Mouse (Mus musculus) mouse trophoblast stem cell (cell line): Measurements from ENCODE around the gene Erlec1.

ENCODE experiments used
- in situ Hi-C, 2 experiments: fragments of 300-500 bp; cut with MseI, MboI; formaldehyde crosslinking; loops; 2 replicates in 1 of 2; 3 replicates in 1 of 2; pipeline ENCODE4 v1.15.1; 2025

The Erlec1 gene

DNA sequence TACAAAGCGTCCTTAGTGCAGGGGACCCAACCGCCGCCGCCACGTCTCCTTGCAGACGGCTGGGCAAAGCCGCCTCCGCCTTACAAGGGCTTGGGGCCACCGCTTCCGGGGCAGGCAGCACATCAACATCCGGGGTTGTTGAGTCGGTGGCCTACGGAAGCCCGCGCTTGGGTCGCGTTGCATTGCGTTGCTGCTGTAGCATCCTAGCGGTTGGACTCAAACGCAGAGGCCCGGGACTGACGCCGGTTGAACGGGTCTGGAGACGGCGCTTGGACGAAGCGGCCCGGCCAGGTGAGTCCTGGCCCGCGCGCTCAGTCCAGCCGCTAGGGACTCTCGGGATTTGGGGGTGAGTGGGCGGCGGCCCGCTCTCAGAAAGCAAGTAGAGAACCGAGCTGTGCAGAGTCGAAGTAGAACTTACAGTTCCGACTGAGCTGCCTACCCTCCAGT lies at the start of gene Erlec1:
Gene Erlec1 (minus strand): TSS at position 57 of the 447 bp plus-strand sequence.
- in situ Hi-C loops, result no loop called here

DNA sequence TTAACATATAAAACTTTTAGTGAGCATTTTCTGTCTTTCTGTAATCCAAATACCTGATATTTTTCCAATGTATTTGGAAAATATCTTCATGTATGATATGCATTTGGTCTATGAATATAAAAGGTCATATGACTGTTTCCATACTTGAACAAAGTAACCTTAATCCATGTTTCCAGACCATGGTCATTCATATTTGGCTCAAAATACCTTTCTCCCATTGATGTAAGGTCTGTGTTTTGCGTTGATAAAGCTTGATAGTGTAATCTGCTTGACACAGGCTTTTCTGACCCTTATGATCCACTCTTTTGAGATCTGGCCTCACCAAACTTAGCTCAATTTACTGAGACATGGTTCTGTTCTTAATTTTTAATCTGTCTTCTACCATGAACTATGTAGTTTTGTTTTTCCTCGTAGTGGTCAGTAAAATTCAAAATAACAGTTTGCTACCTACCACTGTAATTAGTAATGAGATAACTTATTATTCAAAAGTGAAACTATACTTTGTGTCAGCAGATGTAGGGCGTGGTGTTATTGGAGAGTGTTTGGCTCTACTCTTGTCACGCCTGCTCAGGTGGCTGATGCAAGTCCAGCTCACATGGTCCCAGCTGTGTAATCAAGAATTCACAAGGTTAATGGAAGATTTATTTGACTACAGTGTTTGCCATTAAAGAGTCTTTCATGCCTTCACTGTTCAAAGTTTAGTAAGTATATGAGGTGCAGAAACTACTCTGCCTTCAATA lies 47.2 kb upstream of the Erlec1 start:
- in situ Hi-C loops, result no loop called here

DNA sequence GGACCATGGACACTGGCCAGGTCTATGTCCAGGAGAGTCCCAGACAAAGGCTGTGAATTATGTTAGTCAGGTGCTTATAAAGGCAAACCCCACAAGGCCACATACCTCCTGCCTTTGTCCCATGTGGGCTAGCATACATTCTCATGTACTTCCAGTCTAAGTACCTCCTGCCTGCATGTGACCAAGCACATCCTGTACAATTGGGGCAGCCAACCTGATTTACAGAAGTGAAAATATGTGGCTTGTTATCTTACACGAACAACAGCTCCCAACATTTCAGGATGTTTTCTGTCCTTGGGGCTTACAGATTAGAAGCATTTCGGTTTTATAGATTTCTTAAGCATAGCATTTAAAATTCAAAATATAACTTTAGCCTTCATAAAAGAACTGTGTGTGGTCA lies 45.9 kb upstream of the Erlec1 start:
- in situ Hi-C loops, result no loop called here

DNA sequence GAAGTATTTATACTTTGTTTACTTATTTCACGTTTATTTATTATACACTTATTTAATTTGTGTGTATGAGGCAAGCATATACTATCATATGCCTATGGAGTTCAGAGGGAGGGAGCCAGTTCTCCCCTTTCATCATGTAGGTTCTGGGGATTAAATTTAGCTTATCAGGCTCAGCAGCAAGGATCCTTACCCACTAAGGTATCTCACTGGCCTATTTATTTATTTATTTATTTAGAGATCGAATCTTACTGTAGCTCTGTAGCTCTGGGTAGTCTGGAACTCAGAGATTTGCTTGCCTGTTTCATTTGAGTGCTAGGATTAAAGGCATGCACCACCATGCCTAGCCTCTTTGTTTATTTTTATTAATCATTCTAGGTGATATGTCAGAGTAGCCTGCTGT lies 44.6 kb upstream of the Erlec1 start:
- in situ Hi-C loops, result no loop called here

DNA sequence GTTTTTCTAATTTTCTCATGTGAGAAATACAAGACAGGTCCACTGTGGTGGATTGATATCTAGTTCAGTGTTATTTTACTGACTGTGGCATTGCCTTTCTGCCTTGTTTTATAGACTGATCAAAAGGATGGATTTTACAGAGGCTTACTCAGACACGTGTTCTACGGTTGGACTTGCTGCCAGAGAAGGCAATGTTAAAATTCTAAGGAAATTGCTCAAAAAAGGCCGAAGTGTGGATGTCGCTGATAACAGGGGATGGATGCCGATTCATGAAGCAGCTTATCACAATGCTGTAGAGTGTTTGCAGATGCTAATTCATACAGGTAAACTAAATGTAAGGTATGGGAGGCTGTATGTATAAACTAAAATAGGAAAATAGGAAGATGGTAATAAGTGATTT lies 44.1 kb upstream of the Erlec1 start:
- in situ Hi-C loops, result no loop called here

DNA sequence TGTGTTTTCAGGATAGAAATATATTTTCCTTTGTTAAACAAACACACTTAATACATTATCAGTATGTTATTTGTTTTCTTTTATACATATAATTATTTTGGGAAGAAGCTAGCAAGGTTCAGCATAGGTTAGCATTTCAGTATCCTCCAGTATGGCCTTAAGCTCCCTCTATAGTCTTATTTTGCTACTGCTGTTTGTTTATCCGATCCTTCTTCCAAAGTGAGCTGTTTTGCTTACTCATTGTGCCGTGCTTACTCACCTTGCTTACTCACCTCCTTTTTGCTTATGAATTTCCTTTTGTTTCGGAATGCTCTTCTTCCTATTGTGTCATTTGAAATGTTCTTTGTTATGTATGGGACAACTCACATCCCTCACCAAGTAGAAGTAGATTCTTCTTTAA lies 42.5 kb upstream of the Erlec1 start:
- in situ Hi-C loops, result no loop called here

DNA sequence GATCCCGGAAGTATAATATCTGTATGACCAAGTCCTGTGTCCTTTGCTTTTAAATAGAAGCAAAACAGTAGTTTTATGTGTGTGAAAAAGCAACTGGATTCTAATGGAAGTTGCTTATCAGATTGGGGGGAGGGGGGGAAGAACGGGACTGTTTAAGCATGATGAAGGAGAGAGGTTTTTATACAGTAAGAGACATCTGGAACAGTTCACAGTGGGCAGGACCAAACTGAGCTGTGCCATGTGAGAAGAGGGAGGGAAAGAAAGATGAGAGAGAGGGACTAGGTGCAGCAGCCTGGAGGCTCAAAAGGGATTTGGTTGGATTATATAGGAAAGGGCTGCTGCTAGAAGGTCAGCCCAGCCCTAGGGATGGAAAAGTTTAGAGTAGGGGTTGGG lies 32.5 kb upstream of the Erlec1 start:
- in situ Hi-C loops, result no loop called here

DNA sequence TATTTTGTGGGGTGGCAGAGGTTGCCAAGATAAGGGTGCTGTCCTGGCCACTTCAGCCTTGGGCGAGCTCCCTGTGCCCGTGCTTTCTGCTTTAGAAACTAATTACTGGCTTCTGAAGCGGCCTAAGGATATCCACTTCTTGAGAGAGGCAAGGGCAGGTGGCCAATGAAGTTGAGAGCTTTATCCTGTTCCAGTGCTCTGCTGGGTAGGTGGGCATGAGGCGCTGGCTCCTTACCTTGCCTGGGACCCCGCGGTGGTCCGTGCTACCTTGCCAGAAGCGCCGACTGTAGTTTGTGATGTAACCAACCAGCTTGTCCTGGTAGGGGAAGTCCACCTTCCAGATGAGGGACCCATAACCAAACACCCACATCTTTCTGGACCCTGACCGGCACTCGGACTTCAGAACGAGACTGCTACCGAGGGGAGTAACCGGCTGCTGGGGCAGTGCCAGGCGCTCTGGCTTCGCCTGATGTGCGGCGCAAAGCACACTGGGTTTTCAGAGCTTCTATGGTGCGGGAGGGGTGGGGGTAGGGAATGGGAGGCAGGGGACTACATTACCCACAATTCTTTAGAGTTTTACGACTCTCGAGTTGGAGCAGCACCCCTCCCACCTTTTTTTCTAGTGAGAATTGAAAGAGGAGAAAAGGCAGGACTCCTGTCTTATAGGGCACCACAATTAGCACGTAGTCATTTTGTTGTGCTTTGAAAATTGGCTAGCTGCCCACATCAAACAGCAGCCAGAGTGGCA lies 31.9 kb upstream of the Erlec1 start, which contains the start of gene Chac2:
Gene Chac2 (minus strand): TSS at position 474 of the 748 bp plus-strand sequence.
- in situ Hi-C loops, result no loop called here

DNA sequence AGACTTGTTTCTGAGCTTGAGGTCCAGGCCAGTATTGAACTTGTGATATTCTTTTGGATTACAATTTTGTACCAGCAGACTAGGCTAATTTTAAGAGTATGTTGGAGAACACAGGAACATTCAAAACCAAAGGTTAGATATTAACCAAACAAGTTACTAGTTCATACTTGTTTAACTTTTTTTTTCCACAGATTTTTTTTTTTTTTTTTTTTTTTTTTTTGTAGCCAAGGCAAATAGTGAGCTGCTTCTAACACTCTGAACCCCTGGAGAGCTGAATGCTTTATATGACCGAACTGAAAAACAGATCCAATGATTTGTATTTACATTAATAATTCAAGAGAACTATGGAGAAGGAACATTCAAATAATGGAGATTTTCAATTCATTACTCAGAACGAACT lies 31.1 kb upstream of the Erlec1 start:
- in situ Hi-C loops, result no loop called here

DNA sequence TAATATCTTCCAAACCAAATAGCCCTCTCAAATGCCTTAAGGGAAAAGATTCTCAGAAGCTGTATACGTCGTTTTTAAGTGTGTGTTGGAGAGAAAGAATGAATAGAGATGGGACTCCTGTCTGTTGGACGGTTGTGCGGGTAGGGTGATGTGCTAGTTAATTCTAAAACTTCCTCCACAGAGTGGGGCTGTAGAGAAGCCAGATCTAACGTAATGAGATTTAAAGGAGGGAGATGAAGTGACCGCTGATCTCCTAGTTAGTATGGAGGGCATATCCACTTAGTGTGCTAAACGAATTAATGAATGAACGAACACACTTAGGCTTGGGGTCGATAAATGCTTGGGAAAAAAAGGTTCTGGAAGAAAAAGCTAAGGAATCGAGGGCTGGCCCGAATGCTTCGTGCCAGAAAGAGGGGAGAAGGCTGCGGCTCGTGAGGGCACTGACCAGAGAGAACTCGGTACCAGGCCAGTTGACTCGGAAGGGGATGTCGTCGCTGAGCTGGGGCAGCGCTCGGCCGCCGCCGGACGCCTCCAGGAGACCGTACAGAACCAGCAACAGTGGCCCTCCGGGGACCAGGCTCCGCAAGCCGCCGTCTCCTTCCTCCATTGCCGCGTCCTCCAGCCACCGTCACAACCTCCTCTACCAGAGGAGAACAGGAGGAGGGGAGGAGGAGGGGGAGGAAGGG lies 523 bp downstream of the Erlec1 start:
- in situ Hi-C loops, result no loop called here

DNA sequence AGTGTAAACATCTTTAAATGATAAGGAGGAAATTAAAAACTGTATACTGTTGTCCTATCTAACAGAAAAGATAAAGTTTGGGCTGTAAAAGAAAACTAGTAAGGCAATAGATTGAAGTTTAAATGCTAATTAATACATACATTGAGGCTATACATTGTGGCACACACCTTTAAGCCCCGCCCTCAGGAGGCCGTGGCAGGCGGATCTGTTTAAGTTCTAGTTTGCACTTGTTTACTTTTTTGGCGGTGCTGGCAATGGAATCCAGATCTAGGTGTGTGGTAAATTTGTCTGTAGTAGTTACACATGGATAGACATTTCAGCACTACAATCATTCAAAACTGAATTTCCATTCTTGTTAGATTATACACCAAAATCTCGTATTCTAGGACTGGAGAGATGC lies 1.3 kb downstream of the Erlec1 start:
- in situ Hi-C loops, result no loop called here

DNA sequence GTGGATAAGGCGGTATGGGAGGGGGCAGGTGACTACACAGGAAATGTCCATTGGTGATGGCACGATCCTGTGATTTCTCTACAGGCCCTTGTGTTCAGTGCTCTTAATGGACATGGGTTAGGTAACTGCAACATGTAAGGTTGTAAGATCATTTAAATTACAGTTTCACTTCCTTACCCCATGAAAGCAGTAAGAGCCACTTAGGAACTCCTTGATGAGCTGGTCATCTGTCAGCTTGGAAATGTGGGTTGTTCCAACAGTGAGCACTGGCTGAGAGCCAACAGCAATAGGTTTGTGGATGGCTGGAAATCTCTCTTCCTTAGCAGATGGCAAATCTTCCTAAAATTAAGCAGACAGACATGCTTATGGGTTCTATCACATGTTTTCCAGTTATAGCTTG lies 10.6 kb downstream of the Erlec1 start:
- in situ Hi-C loops, result no loop called here

DNA sequence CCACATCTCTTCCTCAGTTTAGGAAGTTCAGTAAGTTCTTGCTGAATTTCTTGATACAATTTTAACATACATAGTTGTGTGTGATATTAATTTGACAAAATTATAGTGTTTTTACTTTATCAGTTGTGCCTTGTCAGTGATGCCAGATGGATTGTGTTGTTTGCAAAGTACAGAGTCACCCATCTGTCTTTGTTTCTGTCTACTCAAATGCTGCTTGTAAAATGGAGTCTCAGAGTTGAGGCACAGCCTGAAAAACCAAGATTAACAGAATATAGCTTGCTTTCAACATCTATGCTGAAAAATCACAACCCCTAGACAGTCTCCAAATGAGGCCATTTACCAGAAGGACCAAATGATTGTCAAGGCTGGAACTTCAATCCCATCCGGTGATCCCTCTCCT lies 25.6 kb downstream of the Erlec1 start:
- in situ Hi-C loops, result no loop called here

DNA sequence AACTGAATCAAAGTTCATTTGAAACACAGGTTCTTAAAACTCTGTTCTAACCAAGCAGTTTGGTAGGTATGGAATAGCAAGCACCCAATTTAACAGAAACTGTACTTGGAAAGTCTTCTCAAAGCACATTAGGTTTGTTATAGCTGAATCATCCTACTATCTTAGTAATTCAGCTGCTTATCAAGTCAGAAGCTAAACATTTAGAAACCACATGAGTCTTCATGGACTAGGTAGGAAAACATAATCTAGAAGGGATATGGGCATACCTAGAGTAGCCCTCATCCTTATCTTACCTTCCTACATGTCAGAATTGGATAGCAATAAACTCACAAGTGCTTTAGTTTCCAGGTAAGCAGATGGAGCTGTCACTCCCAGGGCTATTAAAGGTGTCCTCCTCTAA lies 26.1 kb downstream of the Erlec1 start:
- in situ Hi-C loops, result no loop called here

DNA sequence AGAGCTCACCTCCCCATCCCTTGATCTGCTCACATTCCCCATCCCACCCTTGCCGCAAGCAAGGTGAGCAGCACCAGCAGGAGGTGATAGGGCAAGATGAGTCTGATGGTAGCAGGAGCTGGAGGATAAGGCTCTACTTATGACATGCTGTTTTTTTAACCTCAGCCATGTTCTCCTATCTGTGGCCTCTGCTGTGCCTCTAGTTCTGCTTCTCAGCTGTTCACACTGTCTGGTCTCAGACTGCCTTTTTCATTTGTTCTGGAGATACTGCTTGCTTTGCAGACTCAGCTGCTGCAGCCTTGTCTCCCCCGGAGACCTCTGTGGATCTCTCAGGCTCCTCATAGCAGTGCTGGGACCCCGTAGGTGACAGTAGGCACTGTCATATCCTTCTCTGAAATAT lies 30.9 kb downstream of the Erlec1 start:
- in situ Hi-C loops, result no loop called here

DNA sequence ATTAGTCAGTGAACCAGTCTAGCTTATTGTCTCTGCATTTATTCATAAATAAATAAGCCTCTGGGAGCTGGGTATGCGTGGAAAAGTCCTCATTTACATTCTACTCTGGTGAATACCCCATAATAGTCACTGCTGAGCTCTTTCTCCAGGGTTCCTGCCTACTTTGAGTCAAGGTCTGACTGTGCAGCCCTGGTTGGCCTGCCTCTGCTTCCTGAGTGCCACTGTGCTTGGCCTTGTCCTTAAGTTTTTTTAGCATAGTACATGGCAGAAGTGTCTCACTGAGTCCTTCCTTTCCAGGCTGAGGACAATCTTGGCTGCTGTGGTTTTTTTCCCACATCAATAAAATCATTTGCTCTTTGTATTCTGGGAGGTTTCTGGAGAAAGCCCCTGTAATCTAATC lies 33.5 kb downstream of the Erlec1 start:
- in situ Hi-C loops, result no loop called here

DNA sequence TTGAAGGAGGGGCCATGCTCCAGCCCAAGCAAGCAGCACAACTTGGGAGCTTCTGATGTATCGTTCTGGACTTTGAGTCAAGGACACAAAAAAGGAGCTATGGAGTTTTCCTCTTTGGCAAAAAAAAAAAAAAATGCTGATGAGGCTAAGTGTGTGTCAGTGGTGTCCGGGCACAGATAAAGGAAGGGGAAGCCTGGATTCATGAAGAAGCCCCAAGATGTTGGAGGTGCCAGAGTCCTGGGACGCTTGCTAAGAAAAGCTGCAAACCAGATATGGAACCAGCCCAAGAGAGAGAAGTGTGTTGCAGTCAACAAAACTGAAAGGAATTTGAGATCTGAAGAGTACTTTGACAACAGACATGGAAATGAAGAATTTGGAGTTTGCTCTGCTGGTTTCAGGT lies 41.8 kb downstream of the Erlec1 start:
- in situ Hi-C loops, result no loop called here

DNA sequence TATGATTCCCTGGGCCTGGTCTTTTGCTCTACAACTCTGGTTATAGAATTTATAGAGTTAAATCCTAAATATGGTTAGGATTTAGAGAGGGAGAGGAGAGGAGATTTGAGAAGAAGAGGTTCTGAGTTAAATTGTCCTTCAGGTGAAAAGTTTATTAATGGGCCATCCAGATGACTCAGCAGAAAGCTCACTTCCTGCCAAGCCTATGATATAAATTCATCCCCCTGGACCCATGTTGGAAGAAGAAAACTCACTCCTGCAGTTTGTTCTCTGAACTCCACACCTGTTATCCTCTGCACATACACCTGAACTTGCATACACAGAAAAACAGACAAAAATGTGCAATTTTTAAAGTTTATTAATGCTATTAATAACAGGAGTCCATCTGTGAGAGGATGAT lies 54.8 kb downstream of the Erlec1 start:
- in situ Hi-C loops, result no loop called here

DNA sequence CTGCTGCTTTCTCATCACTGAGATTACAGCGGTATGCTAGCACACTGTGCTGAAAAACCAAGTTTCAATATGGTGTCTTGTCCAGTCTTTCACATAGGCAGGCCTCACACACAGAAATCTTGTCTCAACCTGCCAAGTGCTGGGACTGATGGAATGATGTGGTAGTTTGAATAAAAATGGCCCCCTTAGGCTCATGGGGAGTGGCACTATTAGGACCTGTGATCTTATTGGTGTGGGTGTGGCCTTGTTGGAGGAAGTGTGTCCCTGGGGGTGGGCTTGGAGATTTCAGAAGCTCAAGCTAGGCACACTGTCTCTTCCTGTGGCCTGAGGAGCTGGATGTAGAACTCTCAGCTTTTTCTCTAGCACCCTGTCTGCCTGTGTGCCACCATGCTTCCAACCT lies 57.9 kb downstream of the Erlec1 start:
- in situ Hi-C loops, result no loop called here

DNA sequence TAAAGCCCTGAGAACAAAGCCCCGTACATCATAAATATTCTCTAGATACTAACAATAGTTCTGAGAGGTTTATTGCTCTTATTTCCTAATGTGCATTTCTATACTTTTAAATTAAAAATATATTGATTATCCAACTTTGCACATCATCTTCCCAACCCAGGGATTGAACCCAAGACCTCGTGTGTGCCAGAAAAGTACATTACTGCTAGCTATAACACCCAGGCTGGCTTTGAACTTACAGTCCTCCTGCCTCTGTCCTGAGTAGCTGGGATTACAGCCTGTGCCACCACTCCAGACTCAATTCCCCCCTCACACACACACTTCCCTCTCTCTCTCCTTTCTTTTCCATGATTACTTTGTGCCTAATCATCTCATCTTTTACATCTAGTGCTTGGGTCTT lies 66.0 kb downstream of the Erlec1 start:
- in situ Hi-C loops, result no loop called here

DNA sequence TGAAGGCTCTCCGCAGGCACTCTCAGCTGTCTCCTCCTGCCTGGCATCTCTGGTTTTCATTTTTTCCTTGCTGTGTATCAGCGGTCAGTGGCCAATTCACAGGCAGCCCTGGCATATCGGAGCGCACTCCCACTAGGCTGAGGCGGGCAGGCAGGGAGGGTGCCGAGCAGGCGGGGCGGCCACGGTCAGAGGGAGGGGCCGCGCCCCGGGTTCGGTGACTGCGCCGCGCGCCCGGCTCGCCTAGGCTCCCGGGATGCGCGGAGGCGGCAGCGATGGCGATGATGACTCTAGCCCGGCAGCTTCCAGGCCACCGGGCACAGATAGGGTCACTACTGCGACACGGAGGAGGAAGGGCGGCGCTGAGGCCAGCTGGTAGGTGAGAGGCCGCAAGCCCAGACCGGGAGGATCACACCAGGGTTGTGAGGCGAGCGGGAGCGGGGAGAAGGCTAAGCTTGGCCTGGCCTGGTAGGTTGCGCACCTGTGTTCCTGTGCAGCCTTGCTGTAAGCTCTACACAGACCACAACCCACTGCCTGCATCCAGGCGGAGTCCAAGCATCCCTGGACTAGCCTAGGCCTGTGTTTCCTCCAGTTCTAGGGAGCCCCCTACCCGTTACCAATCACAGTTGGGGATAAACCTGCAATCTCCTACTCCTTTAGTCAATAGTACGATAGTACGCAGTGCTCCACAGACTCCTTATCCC lies 68.8 kb downstream of the Erlec1 start, which contains the start of the genes Gpr75 and Asb3:
Gene Gpr75 (plus strand): TSS at position 188 of the 701 bp plus-strand sequence.
Gene Asb3 (plus strand): TSS at position 246 of the 701 bp plus-strand sequence.
- in situ Hi-C loops, result no loop called here
